Mouse (Mus musculus) cerebellum, adult 2 months (tissue): ENCODE measurements around the gene Srebf1.

ENCODE experiments used
- CTCF ChIP-seq: fragments of 200-500 bp; IDR thresholded peaks from 2 replicates; pipeline ENCODE4 v1.5.1; 2011; ENCODE audit warnings: low read depth, mild to moderate bottlenecking, control low read depth, low read length, moderate library complexity, borderline replicate concordance; ENCODE audit not compliant: insufficient read depth
- POLR2A ChIP-seq: fragments of 200-500 bp; IDR thresholded peaks from 2 replicates; pipeline ENCODE4 v1.6.1; 2011; ENCODE audit warnings: low read length, control low read depth, borderline replicate concordance; ENCODE audit not compliant: insufficient read depth

- no peak for TF ChIP-seq POLR2A
- no peak for TF ChIP-seq CTCF
Measured at GRCm38 (mm10) chr11:60164450-60164849, 57.9 kb downstream of the Srebf1 start.
